Mouse (Mus musculus): ENCODE data around the gene Psen2. TPM values are rescaled to one million over a fixed set of nuclear protein-coding genes. Genes with fewer than 3 reads are reported as not detected.

The Psen2 gene
- polyA plus RNA-seq, 1 experiment from 2014 or later: 31.3 TPM

GRCm38 (mm10) chr1:180300997-180301396 is 37.8 kb upstream of the Psen2 start:
- Histone ChIP-seq H3K9me3 (ENCODE audit: control insufficient read depth, low read length) (no peaks in the 10 kb centered on the region), H3K4me2 (no peak overlapping the region), H3K36me3 (ENCODE audit: control insufficient read depth, insufficient read depth, low read length) (no peaks in the 10 kb centered on the region), H3K4me1 (replicated peaks; ENCODE audit: control insufficient read depth, insufficient read depth, low read length) (peaks cover 19% of the 10 kb centered on the region), H3K4me3 (ENCODE audit: low read depth, low read length) (no peak overlapping the region), H3K9ac (ENCODE audit: low read depth, low read length) (no peak overlapping the region), H3K27me3 (replicated peaks; ENCODE audit: control insufficient read depth, insufficient read depth, low read length) (no peaks in the 10 kb centered on the region), H3K27ac (ENCODE audit: low read depth, low read length) (no peak overlapping the region)
- ATAC-seq (replicated peaks; ENCODE audit: low FRiP score) (no peak), DNase-seq (ENCODE audit: low spot score) (no peak)
- WGBS: 45% methylated on average over 4 of the region's 4 CpGs

- no peak overlapping the region for H3K27ac ChIP-seq (ENCODE audit: low read depth, low read length)
- H3K9ac ChIP-seq (ENCODE audit: low read depth, low read length): no peak overlapping the region
- no peak overlapping the region for H3K4me3 ChIP-seq (ENCODE audit: low read depth, low read length)
- 84% methylated on average over 4 of the region's 4 CpGs for WGBS
- DNase-seq (ENCODE audit: low spot score) (no peak), ATAC-seq (replicated peaks; ENCODE audit: low FRiP score) (no peak)
- H3K36me3 ChIP-seq (ENCODE audit: control insufficient read depth, insufficient read depth, low read length): no peaks in the 10 kb centered on the region
- no peak overlapping the region for H3K4me2 ChIP-seq
- H3K4me1 ChIP-seq (replicated peaks; ENCODE audit: control insufficient read depth, insufficient read depth, low read length): peaks cover 19% of the 10 kb centered on the region
- H3K27me3 ChIP-seq (replicated peaks; ENCODE audit: control insufficient read depth, insufficient read depth, low read length): no peaks in the 10 kb centered on the region
- H3K9me3 ChIP-seq (ENCODE audit: control insufficient read depth, low read length): no peaks in the 10 kb centered on the region
These were observed 37.1 kb upstream of the Psen2 start for GRCm38 (mm10) chr1:180300292-180300691.

GRCm38 (mm10) chr1:180299697-180300096 is 36.5 kb upstream of the Psen2 start:
- no peaks in the 10 kb centered on the region for H3K27me3 ChIP-seq (replicated peaks; ENCODE audit: control insufficient read depth, insufficient read depth, low read length)
- WGBS: 87% methylated on average over 4 of the region's 4 CpGs
- peaks cover 19% of the 10 kb centered on the region for H3K4me1 ChIP-seq (replicated peaks; ENCODE audit: control insufficient read depth, insufficient read depth, low read length)
- no peaks in the 10 kb centered on the region for H3K36me3 ChIP-seq (ENCODE audit: control insufficient read depth, insufficient read depth, low read length)
- ATAC-seq (replicated peaks; ENCODE audit: low FRiP score) (no peak), DNase-seq (ENCODE audit: low spot score) (no peak)
- H3K4me2 ChIP-seq: no peak overlapping the region
- H3K9ac ChIP-seq (ENCODE audit: low read depth, low read length): no peak overlapping the region
- no peak overlapping the region for H3K27ac ChIP-seq (ENCODE audit: low read depth, low read length)
- H3K4me3 ChIP-seq (ENCODE audit: low read depth, low read length): no peak overlapping the region
- no peaks in the 10 kb centered on the region for H3K9me3 ChIP-seq (ENCODE audit: control insufficient read depth, low read length)

GRCm38 (mm10) chr1:180296088-180296487 is 32.9 kb upstream of the Psen2 start:
- Histone ChIP-seq H3K4me1 (replicated peaks; ENCODE audit: control insufficient read depth, insufficient read depth, low read length) (peaks cover 2% of the 10 kb centered on the region; the same call in 1 of the 2 replicates), H3K27ac (ENCODE audit: low read depth, low read length) (no peak overlapping the region), H3K4me3 (ENCODE audit: low read depth, low read length) (no peak overlapping the region), H3K9ac (ENCODE audit: low read depth, low read length) (no peak overlapping the region), H3K9me3 (ENCODE audit: control insufficient read depth, low read length) (no peaks in the 10 kb centered on the region), H3K4me2 (no peak overlapping the region), H3K27me3 (replicated peaks; ENCODE audit: control insufficient read depth, insufficient read depth, low read length) (no peaks in the 10 kb centered on the region), H3K36me3 (ENCODE audit: control insufficient read depth, insufficient read depth, low read length) (no peaks in the 10 kb centered on the region)
- ATAC-seq (replicated peaks; ENCODE audit: low FRiP score) (no peak), DNase-seq (ENCODE audit: low spot score) (no peak)
- 73% methylated on average over 9 of the region's 9 CpGs for WGBS

- H3K36me3 ChIP-seq (ENCODE audit: control insufficient read depth, insufficient read depth, low read length): no peaks in the 10 kb centered on the region
- no peak for DNase-seq (ENCODE audit: low spot score)
- H3K4me1 ChIP-seq (replicated peaks; ENCODE audit: control insufficient read depth, insufficient read depth, low read length): peaks cover 14% of the 10 kb centered on the region
- H3K27me3 ChIP-seq (replicated peaks; ENCODE audit: control insufficient read depth, insufficient read depth, low read length): no peaks in the 10 kb centered on the region
- H3K4me3 ChIP-seq (ENCODE audit: low read depth, low read length): no peak overlapping the region
- no peak for ATAC-seq (replicated peaks; ENCODE audit: low FRiP score)
- no peaks in the 10 kb centered on the region for H3K9me3 ChIP-seq (ENCODE audit: control insufficient read depth, low read length)
- no peak overlapping the region for H3K4me2 ChIP-seq
- H3K9ac ChIP-seq (ENCODE audit: low read depth, low read length): no peak overlapping the region
- WGBS: 82% methylated on average over 4 of the region's 4 CpGs
- H3K27ac ChIP-seq (ENCODE audit: low read depth, low read length): no peak overlapping the region
These were observed 27.1 kb upstream of the Psen2 start for GRCm38 (mm10) chr1:180290358-180290757.

- Histone ChIP-seq H3K27me3 (replicated peaks; ENCODE audit: control insufficient read depth, insufficient read depth, low read length) (no peaks in the 10 kb centered on the region), H3K9ac (ENCODE audit: low read depth, low read length) (no peak overlapping the region), H3K4me1 (replicated peaks; ENCODE audit: control insufficient read depth, insufficient read depth, low read length) (peaks cover 14% of the 10 kb centered on the region), H3K4me3 (ENCODE audit: low read depth, low read length) (no peak overlapping the region), H3K36me3 (ENCODE audit: control insufficient read depth, insufficient read depth, low read length) (no peaks in the 10 kb centered on the region), H3K27ac (ENCODE audit: low read depth, low read length) (no peak overlapping the region), H3K9me3 (ENCODE audit: control insufficient read depth, low read length) (no peaks in the 10 kb centered on the region), H3K4me2 (no peak overlapping the region)
- no peak for ATAC-seq (replicated peaks; ENCODE audit: low FRiP score)
- no peak for DNase-seq (ENCODE audit: low spot score)
- WGBS: 51% methylated on average over 5 of the region's 5 CpGs
These were observed 26.6 kb upstream of the Psen2 start for GRCm38 (mm10) chr1:180289788-180290187.

GRCm38 (mm10) chr1:180288872-180289468 is 25.7 kb upstream of the Psen2 start:
- Histone ChIP-seq H3K4me2 (no peak overlapping the region), H3K9ac (ENCODE audit: low read depth, low read length) (no peak overlapping the region), H3K36me3 (ENCODE audit: control insufficient read depth, insufficient read depth, low read length) (no peaks in the 10 kb centered on the region), H3K27ac (ENCODE audit: low read depth, low read length) (no peak overlapping the region), H3K4me3 (ENCODE audit: low read depth, low read length) (no peak overlapping the region), H3K9me3 (ENCODE audit: control insufficient read depth, low read length) (no peaks in the 10 kb centered on the region), H3K4me1 (replicated peaks; ENCODE audit: control insufficient read depth, insufficient read depth, low read length) (peaks cover 19% of the 10 kb centered on the region), H3K27me3 (replicated peaks; ENCODE audit: control insufficient read depth, insufficient read depth, low read length) (peaks cover 6% of the 10 kb centered on the region; the same call in 1 of the 2 replicates)
- no peak for DNase-seq (ENCODE audit: low spot score)
- peak; percentile 39 for ATAC-seq (replicated peaks; ENCODE audit: low FRiP score)
- WGBS: 84% methylated on average over 7 of the region's 7 CpGs

- H3K36me3 ChIP-seq (ENCODE audit: control insufficient read depth, insufficient read depth, low read length): no peaks in the 10 kb centered on the region
- H3K4me3 ChIP-seq (ENCODE audit: low read depth, low read length): no peak overlapping the region
- no peak overlapping the region for H3K9ac ChIP-seq (ENCODE audit: low read depth, low read length)
- H3K4me1 ChIP-seq (replicated peaks; ENCODE audit: control insufficient read depth, insufficient read depth, low read length): peaks cover 19% of the 10 kb centered on the region
- no peak overlapping the region for H3K27ac ChIP-seq (ENCODE audit: low read depth, low read length)
- no peaks in the 10 kb centered on the region for H3K9me3 ChIP-seq (ENCODE audit: control insufficient read depth, low read length)
- ATAC-seq (replicated peaks; ENCODE audit: low FRiP score) (no peak), DNase-seq (ENCODE audit: low spot score) (no peak)
- H3K4me2 ChIP-seq: no peak overlapping the region
- WGBS: 74% methylated on average over 7 of the region's 7 CpGs
- peaks cover 9% of the 10 kb centered on the region; the same call in 1 of the 2 replicates for H3K27me3 ChIP-seq (replicated peaks; ENCODE audit: control insufficient read depth, insufficient read depth, low read length)
These were observed 25.0 kb upstream of the Psen2 start for GRCm38 (mm10) chr1:180288227-180288626.

- Histone ChIP-seq H3K36me3 (ENCODE audit: control insufficient read depth, insufficient read depth, low read length) (no peaks in the 10 kb centered on the region), H3K4me3 (ENCODE audit: low read depth, low read length) (no peak overlapping the region), H3K4me2 (no peak overlapping the region), H3K9me3 (ENCODE audit: control insufficient read depth, low read length) (no peaks in the 10 kb centered on the region), H3K4me1 (replicated peaks; ENCODE audit: control insufficient read depth, insufficient read depth, low read length) (peaks cover 19% of the 10 kb centered on the region), H3K27ac (ENCODE audit: low read depth, low read length) (no peak overlapping the region), H3K27me3 (replicated peaks; ENCODE audit: control insufficient read depth, insufficient read depth, low read length) (peaks cover 9% of the 10 kb centered on the region; the same call in 1 of the 2 replicates), H3K9ac (ENCODE audit: low read depth, low read length) (no peak overlapping the region)
- no peak for DNase-seq (ENCODE audit: low spot score)
- no peak for ATAC-seq (replicated peaks; ENCODE audit: low FRiP score)
- 63% methylated on average over 15 of the region's 15 CpGs for WGBS
These were observed 23.0 kb upstream of the Psen2 start for GRCm38 (mm10) chr1:180286081-180286831.
